Mouse (Mus musculus) 3T3-L1 (cell line): ENCODE data around the gene Morc4.

Experiments used
- DNase-seq: peaks from one replicate; pipeline ENCODE4 v3.0.0-alpha.2; 2015; ENCODE audit warnings: low read depth, low spot score

Gene Morc4

DNA sequence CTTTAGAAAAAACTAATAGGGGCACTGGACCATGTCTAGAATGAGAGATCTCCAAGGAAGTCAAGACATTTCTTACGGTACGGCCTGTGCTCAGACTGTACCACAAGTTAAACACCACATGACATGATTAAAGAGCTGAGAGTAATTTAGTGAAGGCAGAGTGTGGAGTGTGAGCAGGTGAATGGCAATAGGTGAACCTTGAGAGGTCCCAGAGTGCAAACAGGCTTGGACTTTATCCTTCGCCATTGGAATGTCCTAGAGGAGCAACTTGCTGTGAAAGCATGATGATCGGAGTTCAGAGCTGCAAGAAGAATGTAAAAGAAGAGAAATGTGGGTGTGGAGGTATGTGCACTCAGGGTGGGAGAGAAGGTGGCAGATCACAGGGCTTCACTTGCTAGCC, 65.6 kb downstream of the Morc4 start:
- DNase-seq = no peak

DNA sequence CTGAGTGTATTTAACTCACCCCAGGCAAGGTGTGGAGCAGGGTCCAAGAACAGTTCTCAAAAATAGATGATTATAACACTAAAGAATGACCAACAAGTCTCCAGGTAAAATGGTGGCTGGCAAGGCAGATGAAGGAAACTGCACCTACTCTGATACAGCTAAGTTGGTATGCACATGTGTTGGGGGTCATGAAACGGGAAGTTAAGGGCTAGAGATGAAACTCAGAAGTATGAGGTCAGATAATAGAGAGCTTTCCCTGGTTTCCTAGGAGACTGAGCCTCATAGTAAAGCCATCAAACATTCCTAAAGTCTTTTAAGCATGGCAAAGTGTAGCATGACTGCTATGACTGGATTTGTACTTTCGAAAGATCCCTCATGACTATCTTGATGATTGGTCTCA, 68.4 kb downstream of the Morc4 start:
- no peak for DNase-seq

DNA sequence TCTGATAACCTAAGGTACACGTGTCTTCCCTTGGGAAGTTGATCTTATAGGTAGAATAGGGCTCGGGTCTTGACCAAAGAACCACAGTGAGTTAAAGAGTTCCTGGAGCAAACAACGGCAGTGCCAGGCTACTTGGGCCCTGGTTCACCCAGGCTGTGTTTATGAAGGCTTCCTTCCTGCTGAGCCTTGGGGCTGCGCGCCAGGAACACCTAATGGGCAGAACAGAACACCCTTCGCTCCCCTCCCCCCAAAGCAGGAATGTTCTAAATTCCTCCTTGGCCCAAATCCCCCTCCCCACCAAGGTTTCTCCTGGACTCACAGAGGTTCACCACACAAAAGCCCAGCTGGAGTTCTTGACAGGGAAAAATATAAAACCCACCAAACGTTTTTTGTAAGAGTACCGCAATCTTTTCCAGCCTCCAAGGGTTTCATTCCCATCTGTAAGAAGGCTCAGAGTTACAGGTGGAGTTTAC, 71.0 kb downstream of the Morc4 start, which contains the start of gene Cldn2:
Gene Cldn2 (plus strand): TSS at position 423 of the 473 bp plus-strand sequence.
- DNase-seq = no peak

DNA sequence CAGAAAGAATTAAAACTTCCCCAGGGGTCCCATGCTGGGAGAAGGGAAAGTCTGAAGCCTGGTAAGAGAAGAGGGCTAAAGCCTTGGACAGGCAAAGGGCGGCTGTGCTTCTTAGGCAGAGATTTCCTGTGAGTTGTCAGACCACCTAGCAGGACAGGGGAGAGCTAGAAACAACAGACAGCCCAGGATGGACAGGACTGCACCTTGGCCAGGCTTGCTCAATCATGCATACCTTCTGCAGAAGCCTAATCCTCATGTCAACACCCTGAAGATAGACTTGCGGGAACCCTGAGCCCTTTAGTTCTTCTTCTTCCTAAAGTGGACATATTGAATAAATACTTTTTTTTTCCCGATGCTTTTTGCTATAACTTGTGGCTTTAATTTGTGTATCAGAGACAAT, 71.5 kb downstream of the Morc4 start:
- DNase-seq = no peak

DNA sequence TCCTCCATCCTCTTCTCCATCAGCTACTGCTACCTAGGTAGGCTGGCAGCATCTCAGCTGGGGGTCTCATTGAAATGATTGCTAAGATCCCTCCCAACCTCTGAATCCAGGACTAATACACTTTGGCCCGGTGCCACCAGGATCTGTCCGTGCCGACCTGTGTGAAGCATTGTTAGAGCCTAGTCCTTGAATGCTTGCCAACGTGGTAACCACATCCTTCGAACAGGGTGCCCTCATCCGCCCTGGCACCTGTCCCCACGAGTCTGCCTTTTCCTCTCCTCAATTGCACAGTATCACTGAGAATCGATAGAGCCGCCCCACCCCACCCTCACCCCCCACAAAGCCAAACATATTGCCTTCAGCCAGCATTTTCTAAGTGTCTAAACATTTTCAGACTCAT, 73.6 kb downstream of the Morc4 start:
- DNase-seq = no peak

DNA sequence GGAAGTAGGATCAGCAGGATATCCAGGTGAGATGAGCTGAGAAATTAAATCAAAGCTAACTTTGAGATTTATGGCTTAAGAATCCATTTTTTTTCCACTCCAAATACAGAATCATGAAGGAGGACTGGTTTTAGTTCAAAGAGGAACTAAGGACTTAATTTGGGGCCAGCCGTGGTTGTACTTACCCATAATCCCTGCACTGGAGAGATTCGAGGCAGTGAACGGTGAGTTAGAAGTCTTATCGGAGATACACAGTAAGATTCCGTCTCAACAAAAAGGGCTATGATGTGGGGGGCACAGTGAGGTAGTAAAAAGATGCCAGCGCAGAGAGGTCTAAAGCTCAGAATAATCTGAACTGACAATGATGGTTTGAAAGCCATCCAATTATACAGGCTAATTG, 75.4 kb downstream of the Morc4 start:
- no peak for DNase-seq

DNA sequence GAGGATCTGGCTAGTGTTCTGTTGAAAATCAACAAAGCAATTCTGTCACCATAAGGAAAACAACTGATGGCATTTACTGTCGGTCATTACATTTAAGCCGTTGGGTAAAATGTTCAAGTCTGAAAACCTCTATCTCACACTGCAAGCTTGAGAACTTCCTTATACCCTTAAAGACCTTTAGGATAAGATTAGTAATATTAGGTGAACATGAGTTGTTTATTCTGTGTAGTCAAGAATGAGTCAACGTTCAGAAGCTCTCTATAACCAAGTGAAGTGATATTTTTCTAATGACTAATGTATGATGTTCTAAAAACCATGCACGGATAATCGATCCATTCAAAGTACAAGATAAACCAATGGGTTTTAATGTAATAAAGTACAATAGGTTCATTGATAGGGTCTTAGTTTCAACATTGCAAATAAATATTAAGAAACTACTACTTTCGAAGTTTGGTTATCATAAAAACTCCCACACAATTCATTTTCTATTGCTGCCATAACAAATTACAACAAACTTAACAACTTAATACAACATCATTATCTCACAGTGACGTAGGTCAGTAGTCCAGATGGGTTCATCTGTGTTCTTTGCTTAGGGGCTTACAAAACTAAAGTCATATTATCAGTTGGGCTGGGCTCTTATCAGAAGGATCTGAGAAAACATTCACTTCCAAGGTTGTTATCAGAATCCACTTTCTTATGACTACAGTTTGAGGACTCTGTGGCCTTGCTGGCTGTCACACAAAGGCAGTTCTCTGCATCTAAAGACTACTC, 77.2 kb downstream of the Morc4 start:
- DNase-seq = no peak

DNA sequence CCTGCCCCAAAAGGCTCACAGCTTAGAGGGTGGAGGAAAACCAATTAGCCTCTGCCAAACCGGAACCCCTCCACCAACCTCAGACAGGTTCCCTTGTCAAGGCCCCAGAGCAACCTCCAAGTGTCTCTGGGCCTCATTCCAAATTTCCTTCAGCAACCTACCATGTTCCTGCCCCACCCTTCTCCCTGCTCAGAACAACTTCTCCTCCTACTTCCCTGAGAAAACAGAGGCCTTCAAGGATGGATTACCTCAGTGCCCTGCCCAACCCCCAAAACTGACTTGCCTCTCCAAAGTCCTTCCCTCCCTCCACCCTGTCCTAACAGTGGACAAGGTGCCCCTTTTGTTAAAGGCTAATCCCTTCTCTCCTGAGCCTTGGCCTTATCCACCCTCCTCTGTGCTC, 85.7 kb downstream of the Morc4 start:
- DNase-seq = peak; percentile 14

DNA sequence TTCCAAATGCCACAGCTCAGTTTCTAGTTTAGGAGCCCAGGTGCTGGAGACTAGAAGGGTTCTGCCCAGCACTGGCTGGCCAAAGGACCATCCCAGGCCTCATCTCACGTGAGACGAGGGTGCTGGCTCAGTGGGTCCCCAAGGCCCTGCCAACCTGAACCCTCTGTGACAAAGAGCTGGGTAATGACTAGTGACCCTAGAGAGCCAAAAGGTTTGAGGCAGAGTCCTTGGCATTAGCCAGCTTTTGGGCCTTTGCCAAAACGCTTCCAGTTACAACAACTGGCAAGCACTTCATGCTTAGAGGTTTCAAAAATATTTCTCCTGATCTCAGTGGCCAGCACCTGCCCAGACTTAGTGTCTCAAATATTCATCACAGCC, 88.4 kb downstream of the Morc4 start:
- DNase-seq = peak; percentile 62

DNA sequence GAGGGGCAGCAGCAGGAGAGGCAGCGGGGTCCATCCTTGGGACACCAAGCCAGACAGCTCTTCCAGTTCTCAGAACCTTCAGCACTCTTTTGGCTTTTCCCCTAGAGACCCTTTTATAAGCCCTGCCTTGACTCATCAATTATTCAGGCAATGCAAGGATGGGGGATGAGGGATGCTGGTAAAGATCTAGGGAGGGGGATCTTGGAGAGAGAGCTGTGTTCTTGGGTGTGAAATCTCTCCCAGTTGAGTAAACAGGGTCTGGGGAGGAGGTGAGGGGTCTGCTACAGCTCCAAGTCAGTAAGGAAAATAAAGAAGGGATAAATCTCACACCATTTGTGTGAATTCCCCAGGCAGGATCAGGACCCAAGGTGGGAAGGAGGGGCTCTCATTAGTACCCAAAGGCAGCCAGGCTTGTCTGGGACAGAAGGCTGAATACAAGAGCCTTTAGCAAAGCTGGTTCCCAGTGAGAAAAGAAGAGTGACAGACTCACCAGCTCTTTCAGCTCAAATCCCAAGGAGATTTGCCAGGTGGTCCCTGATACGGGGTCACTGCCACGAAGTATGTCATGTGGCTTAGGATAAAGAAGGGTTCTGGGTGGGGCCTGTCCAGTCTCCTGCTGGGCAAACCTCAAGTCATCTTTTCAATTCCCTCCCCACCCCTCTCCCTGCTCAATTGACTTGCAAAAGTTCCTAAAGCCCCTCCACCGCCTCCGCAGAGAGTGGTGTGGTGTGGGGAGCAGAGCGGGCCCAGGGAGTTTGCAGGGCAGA, 89.0 kb downstream of the Morc4 start, which contains the start of gene Ripply1:
Gene Ripply1 (minus strand): TSS at position 76 of the 767 bp plus-strand sequence.
- no peak for DNase-seq

DNA sequence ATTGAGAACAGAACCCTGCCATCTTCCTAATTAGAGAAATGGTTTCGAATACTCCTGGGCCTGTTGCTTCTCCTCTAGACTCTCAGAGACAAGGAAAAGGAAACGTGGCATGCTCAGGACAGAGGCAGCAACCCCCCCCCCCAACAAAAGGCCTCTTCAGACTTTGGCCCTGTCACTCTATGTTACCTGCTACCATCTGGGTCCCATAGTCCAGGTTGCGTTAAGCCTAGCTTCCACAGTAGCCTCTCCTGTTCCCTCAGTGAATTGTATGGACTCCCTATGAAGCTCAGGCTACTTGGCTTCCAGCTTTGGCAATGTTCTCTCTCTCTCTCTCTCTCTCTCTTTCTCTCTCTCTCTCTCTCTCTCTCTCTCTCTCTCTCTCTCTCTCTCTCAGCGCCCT, 89.9 kb downstream of the Morc4 start:
- no peak for DNase-seq

DNA sequence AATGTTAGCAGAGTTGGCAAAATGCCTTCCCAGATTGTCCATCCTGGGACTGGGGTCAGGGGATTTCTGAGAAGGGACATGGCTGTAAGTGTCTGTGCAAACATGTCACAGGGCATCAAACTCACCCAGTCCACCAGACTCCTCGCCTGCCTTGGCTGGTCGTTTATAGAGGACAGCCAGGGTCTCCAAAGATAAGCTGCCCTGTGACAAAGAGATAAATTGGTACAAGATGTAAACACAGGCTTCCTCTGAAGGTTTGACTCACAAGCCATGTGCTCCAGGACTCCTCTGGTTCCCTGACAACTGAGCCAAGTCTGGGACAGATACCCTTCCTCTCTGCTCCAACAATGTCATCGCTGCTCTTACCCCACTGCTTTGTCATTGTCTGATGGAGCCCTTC, 90.5 kb downstream of the Morc4 start:
- DNase-seq = no peak

DNA sequence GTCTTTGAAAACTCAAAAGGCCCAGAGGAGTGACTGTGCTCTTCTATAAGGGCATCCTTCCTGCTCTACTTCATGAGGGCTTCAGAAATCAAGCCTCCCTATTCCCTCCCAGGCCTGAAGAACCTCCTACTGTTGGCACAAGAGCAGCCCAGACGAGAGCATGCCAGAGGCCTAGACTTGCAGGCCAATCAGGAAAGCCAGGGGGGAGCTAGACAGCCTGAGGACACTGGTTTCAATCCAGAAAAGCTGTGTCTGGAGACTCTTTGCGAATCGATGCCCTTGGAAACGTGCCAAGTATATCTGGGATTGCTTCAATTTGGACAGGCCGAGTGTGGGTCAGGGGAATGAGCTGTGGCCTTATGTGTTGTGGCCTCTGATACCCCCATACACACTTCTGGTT, 92.1 kb downstream of the Morc4 start:
- peak; percentile 6 for DNase-seq

DNA sequence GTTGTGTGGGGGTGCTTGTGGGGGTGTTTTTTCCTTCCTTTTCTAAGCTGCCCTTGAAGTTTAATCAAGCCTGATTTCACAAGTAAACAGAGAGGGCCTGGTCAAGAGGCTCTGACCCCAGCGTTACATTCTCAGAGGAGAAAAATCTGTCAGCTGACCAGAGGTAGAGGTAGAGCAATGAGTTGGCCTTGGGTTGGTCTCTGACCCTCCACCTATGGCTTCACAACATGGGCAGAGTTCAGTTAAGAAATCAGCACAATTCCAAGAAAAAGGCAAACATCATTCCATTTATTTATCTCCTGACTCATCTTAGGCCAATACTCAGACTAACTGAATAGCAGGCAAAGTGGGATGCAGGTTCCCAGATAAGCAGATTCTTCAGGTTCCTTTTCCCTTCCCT, 92.6 kb downstream of the Morc4 start:
- DNase-seq = no peak

DNA sequence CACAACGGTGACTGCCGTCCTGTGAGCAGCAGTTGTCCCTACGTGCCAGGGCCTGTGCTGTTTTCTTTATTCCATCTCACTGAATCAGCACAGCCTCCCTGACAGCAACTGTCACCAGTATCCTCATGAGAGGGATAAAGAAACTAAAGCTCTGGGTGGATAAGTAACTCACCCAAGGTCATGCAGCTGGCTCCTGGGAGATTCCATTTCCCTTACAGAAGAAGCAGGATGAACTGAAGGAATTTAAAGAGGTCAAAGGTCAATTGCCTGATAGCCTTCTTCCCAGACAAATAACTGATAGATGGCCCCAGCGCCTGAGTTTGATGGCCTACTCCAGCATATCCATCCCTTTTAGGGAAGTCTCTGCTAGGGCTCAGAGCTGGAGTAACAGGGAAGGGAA, 94.1 kb downstream of the Morc4 start:
- no peak for DNase-seq

DNA sequence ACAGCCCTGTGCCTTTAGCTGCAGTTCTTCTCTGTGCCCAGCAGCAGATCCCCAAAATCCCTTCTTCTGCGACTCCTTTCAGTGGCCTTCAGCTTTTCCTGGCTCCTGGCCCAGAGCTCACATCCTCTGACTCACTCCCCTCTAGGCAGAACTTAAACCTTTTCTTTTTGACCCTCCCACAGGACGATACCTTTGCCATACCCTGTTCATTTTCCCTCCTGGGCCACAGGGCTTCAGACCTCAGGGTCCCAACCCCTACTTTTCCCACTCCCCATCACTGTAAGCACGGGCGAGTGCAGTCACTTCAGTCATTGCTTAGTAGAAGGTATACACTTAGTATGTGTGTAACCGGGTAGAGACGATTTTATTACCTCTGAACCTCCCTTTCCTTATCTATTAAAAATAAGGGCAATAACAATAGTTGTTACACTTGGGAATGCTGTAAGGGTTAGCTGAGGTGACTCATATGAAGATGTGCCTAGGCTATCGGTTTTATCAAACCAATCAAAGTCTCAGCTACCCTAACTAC, 96.3 kb downstream of the Morc4 start:
- DNase-seq = peak; percentile 87

DNA sequence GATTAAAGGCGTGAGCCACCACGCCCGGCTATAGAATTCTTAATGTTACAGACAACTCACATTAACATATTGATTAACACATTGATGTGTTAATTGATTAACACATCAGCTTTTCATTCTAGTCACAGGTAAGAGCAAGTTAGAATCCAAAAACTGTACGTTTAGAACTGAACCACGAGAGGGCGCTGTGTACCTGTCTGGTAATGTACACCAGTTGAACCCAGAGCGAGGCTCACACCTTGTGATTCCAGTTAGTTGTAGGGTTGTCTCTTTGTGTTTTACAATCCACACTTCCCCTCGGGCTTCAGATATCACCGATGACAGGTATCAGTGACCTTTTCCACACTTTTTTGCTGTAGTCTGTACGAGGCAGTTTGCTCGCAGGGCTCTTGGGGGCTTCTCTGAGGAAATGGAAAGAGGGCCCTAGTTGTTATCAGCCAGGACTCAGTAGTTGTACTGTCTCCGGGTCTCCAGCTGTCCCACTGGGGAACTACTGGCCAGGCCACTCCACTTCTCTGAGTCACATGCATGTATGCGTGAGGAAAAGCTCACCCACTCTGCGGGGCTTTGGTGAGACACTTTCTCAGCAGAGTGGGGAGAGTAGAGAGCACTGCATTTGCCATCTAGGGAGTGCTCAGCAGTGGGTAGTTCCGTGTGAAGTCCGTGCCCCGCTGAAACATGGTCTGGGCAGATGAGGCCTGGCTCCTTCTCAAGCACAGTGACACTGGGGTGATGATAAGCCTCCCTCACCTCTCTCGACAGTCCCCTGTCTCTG, 97.0 kb downstream of the Morc4 start:
- peak; percentile 80 for DNase-seq
